Mouse (Mus musculus) brain, embryonic 14.5 days (tissue): ENCODE results near the gene Ttyh2. TPM values are rescaled to one million over a fixed set of nuclear protein-coding genes. Genes with fewer than 3 reads are reported as not detected.

Experiments
- DNase-seq: peaks from one replicate; pipeline ENCODE4 v3.0.0-alpha.2; 2011; ENCODE audit warnings: low read depth
- CTCF ChIP-seq: fragments of 200-500 bp; IDR thresholded peaks from 2 replicates; pipeline ENCODE4 v1.5.1; 2012; ENCODE audit warnings: inconsistent platforms, mild to moderate bottlenecking, moderate library complexity, borderline replicate concordance; ENCODE audit not compliant: insufficient read depth, insufficient read length; ENCODE audit errors: extremely low read depth
- POLR2A ChIP-seq: fragments of 200-500 bp; IDR thresholded peaks from 2 replicates; pipeline ENCODE4 v1.6.1; 2012; ENCODE audit warnings: mild to moderate bottlenecking, inconsistent platforms, borderline replicate concordance; ENCODE audit not compliant: poor library complexity, insufficient read depth, insufficient read length, severe bottlenecking; ENCODE audit errors: extremely low read depth
- polyA plus RNA-seq: library from polyadenylated mRNA; depleted of rRNA; stranded (reverse); fragments of >200 nt; gene quantifications from 2 replicates; pipeline ENCODE4 v1.2.3, GENCODE M21; 2012; rRNA removed

Ttyh2 gene
- polyA plus RNA-seq: 17.8 and 25.4 TPM in 2 replicates

GRCm38 (mm10) chr11:114675341-114675825 is at the start of gene Ttyh2:
Gene Ttyh2, plus strand, starts transcription at chr11:114675431.
- peak; percentile 54; the same call in 1 of the 2 replicates for TF ChIP-seq POLR2A
- no peak for TF ChIP-seq CTCF

GRCm38 (mm10) chr11:114626071-114626690 is 49.0 kb upstream of the Ttyh2 start:
- peak; percentile 62 for DNase-seq
- TF ChIP-seq POLR2A (no peak), CTCF (no peak)

More at GRCm38 (mm10) chr11:114675341-114675825, at the start of gene Ttyh2:
- peak; percentile 93 for DNase-seq

- no peak for DNase-seq
- TF ChIP-seq POLR2A: no peak
- no peak for TF ChIP-seq CTCF
These were observed 48.2 kb upstream of the Ttyh2 start for GRCm38 (mm10) chr11:114627036-114627435.

- DNase-seq: no peak
- TF ChIP-seq CTCF (peak; percentile 56; the same call in 1 of the 2 replicates), POLR2A (no peak)
These were observed 47.2 kb upstream of the Ttyh2 start for GRCm38 (mm10) chr11:114628032-114628431.

- TF ChIP-seq CTCF (peak; percentile 26; the same call in 1 of the 2 replicates), POLR2A (no peak)
- DNase-seq: no peak
These were observed 45.2 kb upstream of the Ttyh2 start for GRCm38 (mm10) chr11:114630044-114630443.

GRCm38 (mm10) chr11:114632266-114632665 is 43.0 kb upstream of the Ttyh2 start:
- no peak for DNase-seq
- TF ChIP-seq POLR2A (no peak), CTCF (no peak)

GRCm38 (mm10) chr11:114636292-114636691 is 38.9 kb upstream of the Ttyh2 start:
- peak; percentile 97 for DNase-seq
- TF ChIP-seq CTCF: peak; percentile 99
- TF ChIP-seq POLR2A: no peak

- DNase-seq: peak; percentile 72
- TF ChIP-seq CTCF: no peak
- TF ChIP-seq POLR2A: no peak
These were observed 38.3 kb upstream of the Ttyh2 start for GRCm38 (mm10) chr11:114636727-114637505.

GRCm38 (mm10) chr11:114638647-114639290 is 36.5 kb upstream of the Ttyh2 start:
- TF ChIP-seq POLR2A: no peak
- no peak for TF ChIP-seq CTCF
- peak; percentile 71 for DNase-seq

- TF ChIP-seq POLR2A: no peak
- no peak for TF ChIP-seq CTCF
- DNase-seq: peak; percentile 57
These were observed 35.5 kb upstream of the Ttyh2 start for GRCm38 (mm10) chr11:114639681-114640103.

GRCm38 (mm10) chr11:114640658-114641057 is 34.6 kb upstream of the Ttyh2 start:
- peak; percentile 66 for DNase-seq
- no peak for TF ChIP-seq POLR2A
